Mouse (Mus musculus): Measurements from ENCODE around the gene Sgms1. TPM values are rescaled to one million over a fixed set of nuclear protein-coding genes. Genes with fewer than 3 reads are reported as not detected.

The Sgms1 gene
- polyA plus RNA-seq (2012; rRNA removed; ENCODE audit: low replicate concordance) = 4.1 and 5.1 TPM in 2 replicates

DNA sequence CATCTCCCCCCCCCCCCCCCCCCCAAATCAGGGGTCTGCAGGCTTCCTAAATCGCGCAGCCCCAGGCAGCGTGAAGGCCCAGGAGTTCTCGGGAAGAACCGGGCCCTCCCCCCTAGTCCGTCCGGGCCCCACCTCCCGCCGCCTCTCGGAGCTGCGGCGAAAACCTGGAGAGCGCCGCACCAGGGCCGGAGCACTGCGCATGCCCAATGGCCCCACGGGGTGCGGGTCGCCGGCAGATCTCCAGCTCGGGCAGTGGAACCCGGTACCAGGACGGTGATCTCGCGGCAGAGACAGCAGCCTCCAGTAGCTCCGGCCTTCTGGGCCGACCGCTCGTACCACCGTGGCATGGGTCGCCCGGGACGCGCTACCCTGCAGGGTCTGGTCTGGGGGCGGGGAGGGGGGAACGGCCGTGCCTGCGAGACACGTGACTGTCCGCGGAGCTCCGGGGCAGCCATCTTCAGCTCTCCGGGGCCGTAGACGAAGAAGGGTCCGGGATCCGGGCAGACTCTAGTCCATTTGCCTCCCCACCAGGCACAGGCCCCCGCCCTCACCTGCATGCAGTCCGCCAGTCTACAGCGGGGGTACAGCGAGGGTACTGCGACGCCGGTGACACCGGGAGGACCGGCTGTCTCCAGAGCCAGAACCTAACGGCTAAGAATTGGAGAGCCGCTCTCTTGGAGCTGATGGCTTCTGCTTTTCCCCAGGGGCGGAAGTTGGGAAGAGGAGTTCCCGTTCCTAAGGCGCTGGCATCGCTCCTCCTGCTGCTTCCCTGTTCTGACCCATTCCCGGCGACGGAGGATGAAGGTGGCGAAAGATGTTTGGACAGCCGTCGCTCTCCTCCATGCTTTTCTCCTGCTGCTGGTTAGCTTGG, at the start of gene Sgms1:
Sgms1 (minus strand) TSS at position 714 of the 871 bp plus-strand sequence.

DNA sequence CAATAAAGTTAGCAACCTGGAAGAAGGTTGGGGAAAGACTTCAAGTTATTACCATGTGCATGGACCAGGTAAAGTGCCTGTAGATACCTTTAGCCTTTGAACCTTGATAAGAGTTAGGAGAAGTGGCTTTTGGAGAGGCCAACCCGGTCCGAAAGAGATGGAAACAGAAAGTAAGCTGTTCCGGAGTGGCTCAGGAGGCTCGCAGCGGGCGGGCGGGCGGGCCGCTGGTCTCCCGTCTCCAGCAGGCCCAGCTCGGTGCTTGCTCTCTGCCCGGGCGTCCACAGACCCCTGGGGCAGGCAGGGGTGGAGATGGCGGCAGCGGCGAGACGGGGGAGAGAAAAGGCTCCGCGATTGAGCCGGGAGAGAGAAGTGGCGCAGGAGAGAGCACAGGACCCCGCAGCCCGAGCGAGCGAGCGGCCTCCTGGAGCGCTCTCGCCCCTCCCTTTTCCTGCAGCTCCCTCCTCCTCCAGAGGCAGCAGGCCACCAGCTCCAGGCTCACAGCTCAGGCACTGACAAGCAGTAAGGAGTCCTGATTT, 281.7 kb downstream of the Sgms1 start, which contains the start of gene Asah2:
Asah2 (minus strand) TSS at position 441 of the 536 bp plus-strand sequence.

Other genes with a start within 250 kb of the Sgms1 start
- gene Rpl9-ps6, start 76.9 kb upstream of the Sgms1 start, polyA plus RNA-seq (2012; rRNA removed; ENCODE audit: low replicate concordance) = 0.75 and 0.82 TPM in 2 replicates
- 124 and 126 TPM in 2 replicates for gene Minpp1, start 96.1 kb upstream of the Sgms1 start, polyA plus RNA-seq (2012; rRNA removed; ENCODE audit: low replicate concordance)
- gene Papss2, start 206.1 kb upstream of the Sgms1 start, polyA plus RNA-seq (2012; rRNA removed; ENCODE audit: low replicate concordance) = 13.7 and 129 TPM in 2 replicates

Data from duodenum, adult 2 months (tissue).